Mouse (Mus musculus): ENCODE measurements around the gene Mapk1ip1l. TPM values are rescaled to one million over a fixed set of nuclear protein-coding genes. Genes with fewer than 3 reads are reported as not detected.

Mapk1ip1l gene
- polyA plus RNA-seq, 1 experiment from 2014 or later = 83.6 TPM

DNA sequence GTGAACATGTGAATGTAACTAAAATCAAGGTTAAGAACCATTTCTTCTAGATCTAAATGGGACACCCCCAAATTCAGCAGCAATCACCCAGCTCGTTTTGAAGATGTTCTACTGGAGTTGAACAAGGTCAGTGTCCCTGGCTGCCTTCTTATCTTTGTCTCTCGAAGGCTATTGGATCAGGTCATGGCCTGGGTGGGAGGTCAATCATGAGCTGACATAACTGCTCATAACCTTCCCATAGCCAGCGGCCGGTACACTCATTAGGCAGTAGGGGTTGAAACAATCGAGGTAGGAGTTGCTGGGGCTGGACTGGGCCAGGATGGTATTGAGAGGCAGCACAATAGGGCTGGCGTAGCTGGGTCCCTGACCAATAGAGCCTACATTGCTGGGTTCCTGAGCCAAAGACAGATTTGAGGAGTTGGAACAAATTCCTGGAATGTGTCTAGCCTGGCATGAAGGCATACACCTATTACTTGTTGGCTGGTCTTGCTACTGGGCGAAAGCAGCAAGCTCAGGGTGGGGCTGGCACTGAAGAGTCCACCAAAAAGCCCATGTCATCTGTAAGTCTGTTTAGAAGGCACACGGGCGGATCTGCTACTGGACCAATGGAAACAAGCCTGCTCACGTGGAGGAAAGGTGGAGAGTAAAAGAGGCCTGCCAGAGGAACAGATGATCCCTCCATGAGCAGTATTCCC is 42.3 kb downstream of the Mapk1ip1l start:
- 82% methylated on average over 10 of the region's 10 CpGs for WGBS

DNA sequence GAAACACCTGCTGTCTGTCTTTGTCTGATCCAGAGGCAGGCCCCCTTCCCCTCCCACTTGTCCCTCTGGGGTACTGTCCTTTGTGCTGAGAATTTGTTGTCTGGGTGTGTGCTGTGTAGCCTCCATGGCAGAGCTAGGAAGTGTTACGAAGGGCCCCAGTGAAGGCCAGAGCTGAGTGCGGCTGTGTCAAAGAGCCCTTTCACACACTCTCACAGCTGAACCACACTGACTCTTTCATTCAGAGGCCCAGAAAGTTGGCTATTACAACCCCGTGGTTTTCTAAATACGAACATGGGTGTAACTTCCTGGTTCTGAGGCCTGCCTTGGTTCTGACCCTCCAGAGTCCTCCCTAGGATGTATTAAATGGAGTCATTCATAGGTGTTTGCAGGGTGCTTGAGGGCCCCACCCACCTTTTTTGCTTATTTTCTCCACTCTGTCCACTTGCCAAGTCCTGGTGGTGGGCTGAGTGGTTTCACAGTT is 43.8 kb downstream of the Mapk1ip1l start:
- no peak overlapping the region for H3K9ac ChIP-seq (ENCODE audit: low read length)
- no peak for DNase-seq (ENCODE audit: low spot score)
- no peaks in the 10 kb centered on the region for H3K4me1 ChIP-seq (replicated peaks; ENCODE audit: control insufficient read depth, insufficient read depth, low read length)
- H3K9me3 ChIP-seq (ENCODE audit: control insufficient read depth, low read length) = no peaks in the 10 kb centered on the region
- WGBS = 75% methylated on average over 4 of the region's 4 CpGs
- no peak for ATAC-seq (replicated peaks; ENCODE audit: low FRiP score, low TSS enrichment, low read depth)
- no peak overlapping the region for H3K4me3 ChIP-seq (ENCODE audit: low read depth, low read length)
- no peak overlapping the region for H3K4me2 ChIP-seq (ENCODE audit: low read length)
- no peak overlapping the region for H3K27ac ChIP-seq (ENCODE audit: low read depth)
- H3K36me3 ChIP-seq (ENCODE audit: control insufficient read depth, insufficient read depth, low read length) = no peaks in the 10 kb centered on the region
- H3K27me3 ChIP-seq (replicated peaks; ENCODE audit: control insufficient read depth, insufficient read depth, low read length) = no peaks in the 10 kb centered on the region

More for the DNA sequence above, 42.3 kb downstream of the Mapk1ip1l start:
- Histone ChIP-seq H3K4me3 (ENCODE audit: low read depth, low read length) (no peak overlapping the region), H3K27me3 (replicated peaks; ENCODE audit: control insufficient read depth, insufficient read depth, low read length) (no peaks in the 10 kb centered on the region), H3K9ac (ENCODE audit: low read length) (no peak overlapping the region), H3K9me3 (ENCODE audit: control insufficient read depth, low read length) (no peaks in the 10 kb centered on the region), H3K4me1 (replicated peaks; ENCODE audit: control insufficient read depth, insufficient read depth, low read length) (no peaks in the 10 kb centered on the region), H3K4me2 (ENCODE audit: low read length) (no peak overlapping the region), H3K27ac (ENCODE audit: low read depth) (no peak overlapping the region), H3K36me3 (ENCODE audit: control insufficient read depth, insufficient read depth, low read length) (no peaks in the 10 kb centered on the region)
- ATAC-seq (replicated peaks; ENCODE audit: low FRiP score, low TSS enrichment, low read depth) = no peak
- DNase-seq (ENCODE audit: low spot score) = no peak

DNA sequence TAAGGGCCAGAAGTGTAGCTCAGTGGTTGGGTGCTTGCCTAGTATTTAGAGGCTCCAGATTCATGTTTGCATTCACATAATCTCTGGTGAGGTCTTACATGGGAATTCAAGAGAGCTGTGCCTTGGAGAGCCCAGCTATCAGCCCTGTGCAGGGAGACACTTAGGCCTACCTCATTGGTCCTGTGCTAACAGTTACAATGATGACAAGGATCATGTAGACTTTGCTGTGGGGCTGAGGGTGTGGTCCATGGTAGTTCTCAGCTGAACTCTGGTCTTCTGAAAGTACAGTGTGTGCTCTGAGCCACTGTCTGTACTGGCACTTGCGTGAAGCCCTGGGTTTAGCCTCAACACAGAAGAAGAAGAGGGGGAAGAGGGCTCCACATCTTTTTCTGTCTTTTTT is 48.6 kb downstream of the Mapk1ip1l start:
- 95% methylated on average over 1 of the region's 1 CpGs for WGBS
- DNase-seq (ENCODE audit: low spot score) (no peak), ATAC-seq (replicated peaks; ENCODE audit: low FRiP score, low TSS enrichment, low read depth) (no peak)
- no peak overlapping the region for H3K27ac ChIP-seq (ENCODE audit: low read depth)
- H3K4me1 ChIP-seq (replicated peaks; ENCODE audit: control insufficient read depth, insufficient read depth, low read length) = no peaks in the 10 kb centered on the region
- H3K4me2 ChIP-seq (ENCODE audit: low read length) = no peak overlapping the region
- no peaks in the 10 kb centered on the region for H3K27me3 ChIP-seq (replicated peaks; ENCODE audit: control insufficient read depth, insufficient read depth, low read length)
- no peaks in the 10 kb centered on the region for H3K36me3 ChIP-seq (ENCODE audit: control insufficient read depth, insufficient read depth, low read length)
- H3K9ac ChIP-seq (ENCODE audit: low read length) = no peak overlapping the region
- H3K4me3 ChIP-seq (ENCODE audit: low read depth, low read length) = no peak overlapping the region
- no peaks in the 10 kb centered on the region for H3K9me3 ChIP-seq (ENCODE audit: control insufficient read depth, low read length)

DNA sequence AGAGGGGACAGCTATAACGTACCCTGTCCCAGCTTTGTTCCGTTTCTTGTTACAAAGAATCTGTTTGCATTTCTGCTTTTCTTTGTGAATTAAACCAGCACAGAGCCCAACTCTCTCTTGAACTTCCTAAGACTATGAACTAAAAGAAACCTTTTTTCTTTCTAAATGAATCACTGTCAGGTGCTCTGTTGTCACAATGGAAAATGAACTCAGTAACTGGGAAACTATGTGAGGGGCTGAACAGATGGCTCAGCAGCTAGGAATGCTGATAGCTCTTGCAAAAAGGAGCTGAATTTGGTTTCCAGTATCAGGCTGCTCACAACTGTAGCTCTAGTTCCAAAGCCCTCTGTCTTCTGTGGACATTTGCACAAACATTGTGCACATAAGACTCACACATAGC is 52.9 kb downstream of the Mapk1ip1l start:
- Histone ChIP-seq H3K4me2 (ENCODE audit: low read length) (no peak overlapping the region), H3K9ac (ENCODE audit: low read length) (no peak overlapping the region), H3K27ac (ENCODE audit: low read depth) (no peak overlapping the region), H3K4me1 (replicated peaks; ENCODE audit: control insufficient read depth, insufficient read depth, low read length) (no peaks in the 10 kb centered on the region; the same call in 1 of the 2 replicates), H3K27me3 (replicated peaks; ENCODE audit: control insufficient read depth, insufficient read depth, low read length) (no peaks in the 10 kb centered on the region), H3K9me3 (ENCODE audit: control insufficient read depth, low read length) (no peaks in the 10 kb centered on the region), H3K4me3 (ENCODE audit: low read depth, low read length) (no peak overlapping the region), H3K36me3 (ENCODE audit: control insufficient read depth, insufficient read depth, low read length) (no peaks in the 10 kb centered on the region)
- ATAC-seq (replicated peaks; ENCODE audit: low FRiP score, low TSS enrichment, low read depth) (no peak), DNase-seq (ENCODE audit: low spot score) (no peak)
- 79% methylated on average over 2 of the region's 2 CpGs for WGBS

DNA sequence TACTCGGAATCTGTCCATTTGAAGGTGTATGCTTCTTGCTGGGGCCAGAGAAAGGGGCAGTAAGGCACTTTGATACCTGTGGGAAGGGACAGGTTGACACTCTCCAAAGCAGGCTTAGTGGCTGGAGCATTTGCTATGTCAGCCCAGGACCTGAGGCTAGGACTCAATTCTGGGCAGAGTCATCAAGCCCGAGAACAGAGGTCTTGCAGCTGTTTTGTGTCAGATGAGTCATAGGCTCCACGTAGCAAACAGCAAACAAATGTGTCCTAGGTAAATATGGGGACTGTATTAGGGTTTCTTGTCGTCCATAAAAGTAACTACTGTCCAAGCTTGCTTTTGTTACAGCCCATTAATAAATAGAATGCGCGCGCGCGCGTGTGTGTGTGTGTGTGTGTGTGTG is 54.2 kb downstream of the Mapk1ip1l start:
- ATAC-seq (replicated peaks; ENCODE audit: low FRiP score, low TSS enrichment, low read depth) = no peak
- Histone ChIP-seq H3K4me3 (ENCODE audit: low read depth, low read length) (no peak overlapping the region), H3K4me2 (ENCODE audit: low read length) (no peak overlapping the region), H3K36me3 (ENCODE audit: control insufficient read depth, insufficient read depth, low read length) (no peaks in the 10 kb centered on the region), H3K9me3 (ENCODE audit: control insufficient read depth, low read length) (no peaks in the 10 kb centered on the region), H3K27ac (ENCODE audit: low read depth) (no peak overlapping the region), H3K4me1 (replicated peaks; ENCODE audit: control insufficient read depth, insufficient read depth, low read length) (no peaks in the 10 kb centered on the region; the same call in 1 of the 2 replicates), H3K27me3 (replicated peaks; ENCODE audit: control insufficient read depth, insufficient read depth, low read length) (no peaks in the 10 kb centered on the region), H3K9ac (ENCODE audit: low read length) (no peak overlapping the region)
- DNase-seq (ENCODE audit: low spot score) = no peak
- WGBS = 85% methylated on average over 10 of the region's 10 CpGs

DNA sequence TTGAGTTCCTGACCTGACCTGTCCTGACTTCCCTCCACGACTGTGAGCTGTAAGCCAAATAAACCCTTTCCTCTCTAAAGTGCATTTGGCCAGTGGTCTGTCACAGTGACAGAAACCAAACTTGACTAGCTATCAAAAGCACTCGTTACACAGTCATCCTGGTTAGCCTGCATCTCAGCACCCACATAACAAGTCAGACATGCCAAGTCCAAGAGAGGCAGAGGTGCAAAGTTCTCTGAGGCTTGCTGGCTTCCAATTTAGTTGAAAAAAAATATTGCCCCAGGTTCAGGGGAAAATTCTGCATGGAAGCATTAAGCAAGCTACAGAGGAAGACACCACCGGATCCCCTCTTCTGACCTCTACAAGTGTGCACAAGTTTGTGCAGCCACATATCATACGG is 55.2 kb downstream of the Mapk1ip1l start:
- H3K9me3 ChIP-seq (ENCODE audit: control insufficient read depth, low read length) = no peaks in the 10 kb centered on the region
- H3K4me2 ChIP-seq (ENCODE audit: low read length) = no peak overlapping the region
- H3K36me3 ChIP-seq (ENCODE audit: control insufficient read depth, insufficient read depth, low read length) = no peaks in the 10 kb centered on the region
- DNase-seq (ENCODE audit: low spot score) (no peak), ATAC-seq (replicated peaks; ENCODE audit: low FRiP score, low TSS enrichment, low read depth) (no peak)
- H3K4me1 ChIP-seq (replicated peaks; ENCODE audit: control insufficient read depth, insufficient read depth, low read length) = no peaks in the 10 kb centered on the region; the same call in 1 of the 2 replicates
- H3K27ac ChIP-seq (ENCODE audit: low read depth) = no peak overlapping the region
- 72% methylated on average over 4 of the region's 4 CpGs for whole genome bisulfite sequencing
- no peaks in the 10 kb centered on the region for H3K27me3 ChIP-seq (replicated peaks; ENCODE audit: control insufficient read depth, insufficient read depth, low read length)
- no peak overlapping the region for H3K9ac ChIP-seq (ENCODE audit: low read length)
- no peak overlapping the region for H3K4me3 ChIP-seq (ENCODE audit: low read depth, low read length)

DNA sequence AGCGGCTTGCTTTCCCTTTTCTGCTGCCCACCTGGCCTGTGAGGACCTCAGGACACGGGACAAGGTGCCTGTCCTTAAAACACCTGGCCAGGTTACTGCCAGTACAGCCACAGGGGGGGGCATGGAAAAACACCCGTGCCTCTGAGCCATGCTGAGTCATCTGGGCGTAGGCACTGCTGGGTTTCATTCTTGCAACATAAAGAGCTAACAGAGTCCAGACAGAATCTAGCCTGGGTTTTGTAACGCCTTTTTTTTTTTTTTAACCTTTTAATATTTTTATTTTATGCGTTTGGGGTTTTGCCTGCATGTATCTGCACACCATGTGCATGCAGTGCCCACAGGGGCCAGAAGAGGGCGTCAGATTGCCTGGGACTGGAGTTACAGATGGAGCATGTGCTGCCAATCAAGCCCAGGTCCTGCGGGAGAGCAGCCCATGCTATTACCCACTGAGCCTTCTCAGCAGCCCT is 56.1 kb downstream of the Mapk1ip1l start:
- H3K27ac ChIP-seq (ENCODE audit: low read depth) = no peak overlapping the region
- H3K27me3 ChIP-seq (replicated peaks; ENCODE audit: control insufficient read depth, insufficient read depth, low read length) = no peaks in the 10 kb centered on the region
- 70% methylated on average over 8 of the region's 8 CpGs for WGBS
- DNase-seq (ENCODE audit: low spot score) = no peak
- no peaks in the 10 kb centered on the region; the same call in 1 of the 2 replicates for H3K4me1 ChIP-seq (replicated peaks; ENCODE audit: control insufficient read depth, insufficient read depth, low read length)
- no peak overlapping the region for H3K4me2 ChIP-seq (ENCODE audit: low read length)
- no peak overlapping the region for H3K9ac ChIP-seq (ENCODE audit: low read length)
- no peak overlapping the region for H3K4me3 ChIP-seq (ENCODE audit: low read depth, low read length)
- H3K9me3 ChIP-seq (ENCODE audit: control insufficient read depth, low read length) = no peaks in the 10 kb centered on the region
- no peak; the same call in 1 of the 2 replicates for ATAC-seq (replicated peaks; ENCODE audit: low FRiP score, low TSS enrichment, low read depth)
- H3K36me3 ChIP-seq (ENCODE audit: control insufficient read depth, insufficient read depth, low read length) = no peaks in the 10 kb centered on the region

DNA sequence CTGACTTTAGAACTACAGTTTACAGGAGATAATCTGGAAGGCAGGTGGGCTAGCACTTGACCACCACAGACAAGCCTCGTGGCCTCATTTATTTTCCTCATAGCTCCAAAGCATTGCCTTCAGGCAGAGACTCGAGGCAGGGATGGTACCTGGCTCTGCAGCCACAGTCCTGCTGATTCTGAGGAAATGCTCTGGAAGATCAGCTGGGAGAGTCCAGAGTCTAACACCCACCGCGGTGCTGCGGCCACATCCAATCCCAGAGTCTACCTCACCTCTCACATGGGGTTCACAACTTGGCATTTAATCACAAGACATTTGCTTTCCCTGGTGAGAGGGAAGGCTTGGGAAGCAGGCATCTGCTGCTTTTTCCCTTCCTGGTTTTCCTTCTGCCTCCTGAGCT is 56.9 kb downstream of the Mapk1ip1l start:
- Histone ChIP-seq H3K36me3 (ENCODE audit: control insufficient read depth, insufficient read depth, low read length) (no peaks in the 10 kb centered on the region), H3K4me2 (ENCODE audit: low read length) (no peak overlapping the region), H3K4me1 (replicated peaks; ENCODE audit: control insufficient read depth, insufficient read depth, low read length) (no peaks in the 10 kb centered on the region; the same call in 1 of the 2 replicates), H3K27me3 (replicated peaks; ENCODE audit: control insufficient read depth, insufficient read depth, low read length) (no peaks in the 10 kb centered on the region), H3K4me3 (ENCODE audit: low read depth, low read length) (no peak overlapping the region), H3K9me3 (ENCODE audit: control insufficient read depth, low read length) (no peaks in the 10 kb centered on the region), H3K9ac (ENCODE audit: low read length) (no peak overlapping the region), H3K27ac (ENCODE audit: low read depth) (peak overlapping the region; percentile 1; the same call in 1 of the 2 replicates)
- ATAC-seq (replicated peaks; ENCODE audit: low FRiP score, low TSS enrichment, low read depth) = no peak
- no peak for DNase-seq (ENCODE audit: low spot score)
- 60% methylated on average over 5 of the region's 5 CpGs for WGBS

DNA sequence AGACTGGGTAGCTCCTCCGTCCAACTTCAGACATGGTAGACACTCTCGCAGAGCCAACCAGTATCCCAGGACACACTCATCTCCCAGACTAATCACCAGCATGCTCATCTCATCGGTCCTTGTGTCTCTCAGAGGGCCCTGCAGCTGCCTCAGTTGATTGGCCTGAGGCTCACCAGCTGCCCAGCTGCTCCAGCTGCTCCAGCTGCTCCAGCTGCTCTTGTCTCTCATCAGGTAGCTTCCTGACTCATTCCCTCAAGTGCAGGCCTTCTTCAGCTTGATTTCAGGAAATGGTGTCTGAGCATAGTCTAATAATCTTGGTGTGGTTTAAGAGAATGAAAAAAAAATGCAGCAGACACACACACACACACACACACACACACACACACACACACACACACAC is 58.6 kb downstream of the Mapk1ip1l start:
- Histone ChIP-seq H3K4me1 (replicated peaks; ENCODE audit: control insufficient read depth, insufficient read depth, low read length) (no peaks in the 10 kb centered on the region; the same call in 1 of the 2 replicates), H3K9ac (ENCODE audit: low read length) (no peak overlapping the region), H3K4me2 (ENCODE audit: low read length) (no peak overlapping the region), H3K9me3 (ENCODE audit: control insufficient read depth, low read length) (no peaks in the 10 kb centered on the region), H3K27ac (ENCODE audit: low read depth) (no peak overlapping the region), H3K27me3 (replicated peaks; ENCODE audit: control insufficient read depth, insufficient read depth, low read length) (no peaks in the 10 kb centered on the region), H3K4me3 (ENCODE audit: low read depth, low read length) (no peak overlapping the region), H3K36me3 (ENCODE audit: control insufficient read depth, insufficient read depth, low read length) (no peaks in the 10 kb centered on the region)
- DNase-seq (ENCODE audit: low spot score) = no peak
- 90% methylated on average over 3 of the region's 3 CpGs for WGBS
- no peak for ATAC-seq (replicated peaks; ENCODE audit: low FRiP score, low TSS enrichment, low read depth)
